Mouse (Mus musculus) layer of hippocampus, adult 9-11 months (tissue): ENCODE measurements around the gene Pafah1b2.
A peak's percentile ranks its signal among the peaks of the same experiment; 100 is the strongest.

ENCODE experiments used
- DNase-seq: peaks from one replicate; pipeline ENCODE4 v3.0.0; 2022

Pafah1b2 gene

DNA sequence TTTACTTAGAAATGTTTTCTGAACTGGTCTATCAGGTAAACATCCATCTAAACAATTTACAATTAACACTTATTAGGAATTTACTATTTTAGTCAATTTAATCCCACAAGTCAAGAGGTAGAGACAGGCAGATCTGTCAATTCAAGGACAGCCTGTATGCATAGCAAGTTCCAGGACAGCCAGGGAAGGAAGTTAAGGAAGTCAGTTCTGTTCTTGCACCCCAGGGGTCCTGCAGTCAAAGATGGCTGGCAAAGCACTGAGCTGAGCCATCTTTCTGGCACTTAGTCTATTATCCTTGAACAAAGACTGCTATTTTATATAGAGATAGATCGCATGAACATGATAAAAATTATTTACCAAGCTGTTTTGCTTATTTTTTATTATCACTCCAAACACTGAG is 31.9 kb downstream of the Pafah1b2 start:
- DNase-seq, result no peak

DNA sequence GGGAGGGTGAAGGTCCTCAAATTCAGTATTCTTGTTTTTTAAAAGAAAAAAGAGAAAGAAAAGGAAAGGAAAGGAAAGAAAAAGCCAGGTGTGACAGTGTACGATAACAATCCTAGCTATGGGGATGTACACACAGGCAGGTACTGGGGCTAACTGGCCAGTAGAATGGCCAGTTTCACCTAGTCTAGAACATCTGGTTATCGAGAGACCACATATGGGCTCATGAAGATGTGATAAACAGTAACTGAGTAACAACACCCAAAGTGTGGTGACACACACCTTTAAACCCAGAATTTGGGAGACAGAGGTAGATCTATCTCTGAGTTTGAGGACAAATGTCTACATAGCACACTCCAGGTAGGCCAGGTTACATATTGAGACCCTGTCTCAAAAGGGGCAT is 32.7 kb downstream of the Pafah1b2 start:
- DNase-seq, result no peak

DNA sequence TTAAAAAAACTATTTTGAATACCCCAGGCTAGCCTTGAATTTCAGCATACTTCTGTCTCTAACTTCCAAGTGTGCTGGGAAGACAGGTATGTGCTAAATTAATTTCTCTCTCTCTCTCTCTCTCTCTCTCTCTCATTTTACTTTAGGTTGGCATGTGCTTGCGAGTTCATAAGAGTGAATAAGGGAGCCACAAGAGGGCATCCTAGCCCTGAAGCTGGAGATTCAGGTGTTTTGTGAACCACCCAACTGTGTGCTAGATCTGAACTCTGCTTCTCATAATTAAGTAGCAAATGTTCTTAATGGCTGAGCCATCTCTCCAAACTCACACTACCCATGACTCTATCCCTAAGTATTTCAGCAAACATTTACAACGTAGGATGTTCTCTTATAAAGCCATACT is 35.6 kb downstream of the Pafah1b2 start:
- DNase-seq, result no peak

- no peak for DNase-seq
Measured at GRCm38 (mm10) chr9:45963577-45963976, 48.9 kb downstream of the Pafah1b2 start.

DNA sequence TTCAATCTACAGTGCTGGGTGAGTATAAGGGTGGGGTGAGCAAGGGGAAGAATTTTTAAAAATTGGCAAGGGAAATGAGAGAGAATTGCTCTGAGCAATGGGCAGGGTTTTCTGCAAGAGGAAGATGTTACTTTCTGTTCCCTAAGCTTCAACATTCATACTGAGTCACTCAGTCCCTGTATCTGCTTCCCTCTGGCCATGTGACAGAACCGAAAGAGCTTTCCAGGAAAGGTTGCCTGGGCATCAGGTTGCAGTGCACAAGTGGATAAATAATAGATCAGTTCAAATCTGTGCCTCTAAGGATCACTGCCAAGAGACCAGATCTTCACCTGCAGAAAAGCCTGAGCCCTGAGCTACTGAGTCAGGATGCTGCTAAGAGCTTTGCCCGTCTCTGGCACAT is 50.6 kb downstream of the Pafah1b2 start:
- DNase-seq, result no peak

GRCm38 (mm10) chr9:45959661-45960060 is 52.8 kb downstream of the Pafah1b2 start:
- no peak for DNase-seq

DNA sequence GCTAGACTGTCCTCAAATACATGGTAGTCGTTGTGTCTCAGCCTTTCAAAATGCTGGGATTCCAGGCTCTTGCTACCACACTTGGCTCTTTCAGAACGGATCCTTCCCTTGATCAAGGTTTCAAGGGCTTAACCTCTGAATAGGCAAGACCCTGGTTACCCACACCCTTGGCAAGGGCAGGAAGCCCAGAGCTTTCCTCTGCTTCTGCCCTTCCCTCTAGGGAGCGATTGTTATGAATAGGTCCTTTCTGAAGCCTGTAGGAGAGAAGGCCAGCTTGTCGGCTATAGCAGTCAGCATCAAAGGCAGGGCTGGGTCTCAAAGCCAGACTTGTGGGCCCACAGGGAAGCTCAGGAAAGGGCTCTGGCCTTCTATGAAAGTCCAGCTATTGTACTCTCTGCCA is 53.6 kb downstream of the Pafah1b2 start:
- no peak for DNase-seq

DNA sequence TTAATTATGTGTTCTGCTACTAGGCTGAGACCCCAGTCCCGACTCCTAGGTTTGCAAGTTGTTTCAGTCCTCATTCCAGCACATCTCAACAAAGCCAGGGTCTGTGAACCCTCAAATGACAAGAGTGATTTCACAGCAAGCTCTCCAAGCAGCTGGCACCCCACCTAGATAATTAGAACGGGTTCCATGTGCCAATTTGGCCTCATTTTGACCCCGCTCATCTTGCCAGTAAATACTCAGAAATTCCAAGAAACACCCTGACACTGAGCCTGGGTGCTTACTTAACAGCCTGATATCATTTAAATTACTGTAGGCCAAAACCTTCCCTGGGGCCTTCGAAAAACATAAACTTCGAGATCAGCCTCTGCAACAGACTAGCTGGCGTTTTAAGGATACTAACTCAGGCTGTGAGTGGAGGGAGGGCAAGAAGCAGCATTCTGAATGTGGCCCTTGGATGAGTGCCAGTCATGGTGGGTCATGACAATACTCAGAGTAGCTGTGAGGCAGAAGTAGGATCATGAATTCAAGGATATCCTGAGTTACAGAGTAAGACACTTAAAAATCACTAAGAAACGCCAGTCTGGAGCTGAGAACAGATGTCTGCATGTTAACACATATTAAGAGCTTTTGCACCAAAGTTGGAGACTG is 54.3 kb downstream of the Pafah1b2 start:
- DNase-seq, result no peak

- DNase-seq, result peak; percentile 93
Measured at GRCm38 (mm10) chr9:45955107-45955963, 57.2 kb downstream of the Pafah1b2 start, which contains the start of gene Sidt2. TSS of gene Sidt2 (minus strand) at chr9:45955258.

DNA sequence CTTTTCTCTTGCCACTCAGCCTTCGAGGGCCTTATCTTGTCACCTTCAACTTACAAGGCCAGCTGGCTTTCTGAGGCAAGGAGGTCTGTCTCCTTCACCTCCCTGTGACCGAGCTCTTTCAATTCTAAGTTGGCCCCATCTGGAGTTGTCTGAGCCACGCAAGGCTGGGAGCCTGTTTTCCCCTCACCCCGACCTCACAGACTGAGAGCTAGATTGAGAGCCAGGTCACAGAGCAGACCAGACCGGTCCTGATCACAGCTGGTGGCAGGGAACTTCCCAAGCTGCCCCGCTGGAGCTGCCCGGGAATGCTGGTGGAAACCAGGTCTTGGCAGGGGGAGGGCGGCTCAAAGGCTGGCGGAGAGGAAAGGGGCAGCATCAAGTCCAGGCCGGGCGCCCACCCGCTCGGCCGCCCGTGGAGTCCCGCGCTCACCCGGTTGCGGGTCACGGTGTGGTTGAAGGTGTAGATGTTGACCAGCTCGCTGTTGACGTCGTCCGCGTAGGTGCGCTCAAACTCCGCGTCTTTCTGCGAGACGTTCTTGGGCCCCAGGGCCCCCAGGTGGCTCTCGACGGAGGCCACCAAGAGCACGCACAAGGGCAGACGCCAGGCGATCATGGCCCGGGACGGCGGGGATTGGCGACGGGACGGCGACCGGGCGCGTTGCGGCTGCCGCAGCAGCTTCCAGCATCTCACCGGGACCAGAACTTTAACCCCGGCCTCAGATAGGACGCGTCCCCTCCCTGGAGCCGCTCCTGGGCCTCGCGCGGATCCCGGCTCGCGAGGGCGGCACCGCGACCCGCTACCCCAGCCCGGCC is 58.0 kb downstream of the Pafah1b2 start:
- DNase-seq, result no peak

DNA sequence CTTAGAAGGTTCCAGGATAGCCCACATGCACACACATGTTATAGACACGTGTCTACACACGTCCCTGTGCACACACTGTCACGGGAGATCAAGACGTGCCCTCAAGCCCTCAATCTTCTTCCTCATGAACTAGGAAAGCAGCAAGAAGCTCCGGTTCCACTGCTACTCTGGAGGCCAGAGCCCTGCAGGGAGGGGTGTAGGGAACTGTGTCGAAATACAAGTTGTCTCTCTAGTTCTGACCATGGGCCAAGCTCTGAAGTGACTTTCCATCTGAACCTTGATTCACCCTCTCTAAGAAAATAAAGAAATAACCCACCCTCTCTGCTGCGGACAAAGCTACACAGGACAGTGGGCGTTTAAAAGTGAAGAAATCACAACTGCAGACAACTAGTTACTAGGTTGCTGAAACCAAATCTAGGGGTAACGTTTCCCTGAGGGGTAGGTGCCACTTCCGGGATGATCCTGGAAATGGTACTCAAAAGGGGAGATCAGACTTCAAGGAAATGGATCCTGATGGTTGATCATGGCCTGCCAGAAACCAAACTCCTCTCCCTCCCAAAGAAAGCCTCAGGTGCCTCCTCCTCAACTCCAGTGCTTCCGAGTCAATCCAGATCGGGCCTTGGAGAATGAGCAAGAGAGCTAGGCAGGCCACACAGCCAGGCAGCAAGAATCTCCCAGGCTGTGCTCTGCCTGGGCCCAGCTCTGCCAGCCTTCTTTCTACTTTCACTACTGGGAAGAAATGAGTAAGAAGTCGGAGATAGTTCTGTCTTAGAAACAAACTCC is 58.8 kb downstream of the Pafah1b2 start:
- DNase-seq, result no peak

DNA sequence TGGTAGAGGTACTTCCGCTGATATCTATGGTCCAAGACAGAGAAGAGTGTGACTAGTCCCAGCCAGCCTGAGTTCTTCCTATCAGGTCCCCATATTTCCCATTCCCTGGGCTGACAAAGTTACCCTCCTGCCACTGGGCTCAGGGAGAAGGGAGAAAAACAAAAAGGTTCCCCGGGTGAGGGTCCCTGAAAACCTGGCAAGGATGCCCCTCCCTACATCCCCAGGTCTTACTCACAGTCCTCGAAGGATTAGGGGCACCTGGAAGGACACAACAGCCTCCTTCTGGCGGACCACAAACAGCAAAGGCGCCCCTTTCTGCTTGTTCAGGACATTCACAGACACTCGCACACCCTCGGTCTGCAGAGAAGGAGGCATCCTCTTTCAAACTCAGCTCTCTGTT is 59.6 kb downstream of the Pafah1b2 start:
- DNase-seq, result no peak

DNA sequence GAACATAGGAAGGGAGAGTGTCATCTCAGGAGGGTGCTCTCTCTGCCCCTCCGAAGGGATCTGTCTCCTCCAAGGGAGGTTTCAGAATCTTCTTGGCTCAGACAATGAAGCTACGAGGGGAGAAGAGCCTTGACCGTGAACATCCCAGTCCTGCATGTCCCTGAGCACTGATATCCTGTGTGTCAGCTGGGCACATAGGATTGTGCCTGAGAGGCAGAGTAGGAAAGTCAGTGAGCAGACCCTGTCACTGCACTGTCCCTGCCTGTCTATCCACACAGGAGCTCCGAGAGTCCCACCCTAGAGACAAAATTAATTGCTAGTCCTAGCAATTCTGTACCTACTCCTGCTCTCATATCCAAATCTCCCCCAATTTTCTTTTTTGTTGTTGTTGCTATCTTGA is 60.4 kb downstream of the Pafah1b2 start:
- DNase-seq, result no peak

DNA sequence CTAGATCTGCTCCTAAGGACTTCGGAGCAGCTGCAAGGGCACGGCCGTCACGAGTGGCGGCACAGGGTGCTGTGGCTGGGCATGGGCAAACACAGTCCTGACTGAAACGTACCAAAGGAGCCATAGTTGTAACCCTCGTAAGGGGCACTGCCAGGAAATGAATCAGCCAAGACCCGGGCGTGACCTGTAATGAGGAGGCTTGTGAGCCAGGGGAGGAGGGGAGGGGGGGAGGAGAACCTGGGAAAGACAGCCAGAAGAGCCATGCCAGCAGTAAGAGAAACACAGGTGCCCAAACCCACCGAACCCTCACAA is 65.7 kb downstream of the Pafah1b2 start:
- no peak for DNase-seq

DNA sequence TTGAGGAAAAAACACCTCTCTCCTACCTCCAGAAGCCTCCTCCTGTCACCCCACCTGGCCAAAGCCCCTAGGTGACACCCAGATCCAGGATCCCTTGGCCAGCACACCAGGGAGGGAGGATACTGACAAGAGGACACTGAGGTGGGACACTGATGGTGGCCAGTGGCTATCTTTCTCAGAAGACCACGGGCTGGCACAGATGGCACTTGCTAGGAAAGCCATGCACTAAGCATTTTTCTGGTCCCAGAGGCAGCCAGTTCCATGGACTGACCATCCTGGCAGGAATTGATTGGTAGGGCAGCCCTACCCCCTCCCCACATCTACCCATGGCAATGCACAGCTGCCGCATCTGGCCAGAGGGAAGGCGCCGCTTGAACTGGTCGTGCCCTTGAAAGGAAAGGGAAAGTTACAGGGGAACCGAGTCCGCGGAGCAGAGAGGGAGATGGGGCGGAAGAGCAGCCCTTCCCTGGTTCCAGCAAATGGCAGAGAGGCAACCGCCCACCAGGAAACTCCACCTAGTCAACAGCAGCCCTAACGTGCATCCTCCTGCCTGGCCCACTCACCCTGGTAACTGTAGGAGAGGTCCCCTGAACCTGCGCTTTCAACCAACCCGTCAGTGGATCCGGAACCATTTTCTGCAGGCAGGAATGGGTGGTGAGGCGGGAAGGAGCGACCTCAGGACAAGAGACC is 66.2 kb downstream of the Pafah1b2 start:
- DNase-seq, result no peak

DNA sequence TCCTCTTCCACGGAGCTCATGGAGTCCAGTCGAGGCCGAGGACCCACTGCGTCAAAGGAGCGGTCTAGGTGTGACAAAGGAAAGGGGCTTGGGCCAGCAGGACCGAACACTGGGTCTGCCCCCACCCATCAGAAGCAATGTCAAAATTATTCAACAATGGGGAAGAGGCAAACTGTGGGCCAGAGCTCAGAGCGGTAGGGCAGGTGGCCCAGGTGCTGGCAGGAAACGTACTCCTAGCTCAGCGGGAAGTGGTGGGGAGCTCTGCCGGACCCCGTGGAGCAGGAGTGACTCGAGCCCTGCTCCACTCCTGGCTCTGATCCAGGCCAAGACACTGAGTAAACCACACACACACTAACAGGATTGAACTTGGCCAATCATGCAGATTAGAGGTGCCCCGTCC is 66.8 kb downstream of the Pafah1b2 start:
- no peak for DNase-seq

DNA sequence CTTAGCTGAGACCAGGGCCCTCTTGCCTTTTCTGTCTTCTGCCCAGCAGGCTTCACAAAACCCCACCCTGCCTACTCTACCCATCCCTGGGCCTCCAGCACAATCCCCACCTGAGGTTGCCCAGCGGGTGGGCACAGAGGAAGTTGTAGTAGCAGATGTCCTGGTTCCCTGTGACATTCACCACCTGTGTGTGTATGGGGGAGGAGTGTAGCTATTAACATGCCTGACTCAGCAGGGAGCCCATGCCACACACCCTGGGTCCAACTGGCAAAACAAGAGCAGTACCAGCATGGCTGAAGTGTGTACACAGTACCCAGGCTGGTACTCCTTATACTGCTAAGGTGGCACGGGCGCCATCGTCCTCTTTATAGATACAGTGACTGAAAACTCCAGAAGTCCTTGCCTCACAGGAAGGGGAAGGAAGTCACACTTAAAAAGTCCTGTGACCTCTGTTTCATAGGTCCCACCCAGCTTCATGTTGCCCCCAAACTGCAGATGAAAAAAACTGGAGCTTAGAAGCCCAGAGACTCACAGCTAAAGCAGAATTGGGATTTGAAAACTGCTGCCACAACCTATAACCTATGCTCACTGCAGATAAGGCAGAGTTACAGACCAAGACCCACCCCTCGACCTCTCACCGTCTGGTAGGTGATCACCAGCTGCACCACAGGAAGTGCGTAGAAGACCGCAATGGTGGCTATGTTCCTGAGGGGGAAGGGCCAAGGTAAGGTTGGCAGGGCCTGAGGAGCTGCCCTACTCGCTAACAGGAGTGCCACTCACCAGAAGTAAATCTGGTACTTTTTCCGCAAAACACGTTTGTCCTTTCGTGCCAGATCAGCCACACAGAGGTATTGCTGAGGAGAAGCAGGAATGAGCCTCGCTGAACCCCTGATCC is 67.7 kb downstream of the Pafah1b2 start:
- DNase-seq, result no peak

GRCm38 (mm10) chr9:45943628-45944505 is 68.6 kb downstream of the Pafah1b2 start:
- DNase-seq, result no peak

DNA sequence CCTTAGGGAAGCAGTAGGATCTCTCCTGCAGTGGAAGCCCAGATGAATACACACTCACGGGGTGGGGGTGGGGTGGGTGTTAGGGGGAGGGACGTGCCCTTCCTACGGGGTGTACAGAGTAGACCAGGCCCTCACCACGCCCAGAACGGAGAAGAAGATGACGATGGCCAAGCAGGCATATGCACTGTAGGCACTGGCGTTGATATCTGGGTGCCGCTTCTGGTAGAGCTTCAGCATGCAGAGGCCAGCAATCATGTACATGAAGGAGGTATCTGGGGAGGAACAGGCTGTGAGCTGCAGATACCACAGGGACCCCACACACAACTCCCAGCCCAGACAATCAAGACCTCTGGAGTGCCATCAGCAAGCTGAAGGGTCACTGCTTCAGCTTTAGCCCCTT is 69.6 kb downstream of the Pafah1b2 start:
- DNase-seq, result no peak

DNA sequence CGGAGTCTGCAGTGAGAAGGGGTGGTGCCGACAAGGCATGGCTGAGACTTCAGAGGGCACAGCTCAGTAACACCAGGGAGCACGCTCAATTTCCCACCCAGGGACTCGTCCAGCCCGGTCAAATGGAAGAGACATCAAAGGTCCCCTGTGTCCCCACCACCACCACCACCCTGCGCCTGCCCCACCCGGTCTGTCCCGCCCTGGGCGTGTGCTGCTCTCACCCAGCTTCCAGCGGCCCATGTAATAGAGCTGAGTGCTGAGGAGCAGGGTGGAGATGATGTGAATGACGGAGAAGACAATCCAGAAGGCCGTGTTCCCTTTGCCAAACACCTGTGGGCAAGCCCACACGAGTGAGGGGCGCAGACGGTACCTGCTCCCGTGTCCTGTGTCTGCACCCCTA is 70.0 kb downstream of the Pafah1b2 start:
- no peak for DNase-seq
